Mouse (Mus musculus) fibroblast of lung, adult 2 months (primary cell): ENCODE results near the gene Acad9.
"Not testable (repeated sequence)": the region's sequence is repeated elsewhere in the genome, so short reads cannot be mapped to it uniquely, and the experiment has no call there.

Experiments
- DNase-seq: peaks from one replicate; pipeline ENCODE4 v3.0.0-alpha.2; 2011; ENCODE audit warnings: low read depth

Gene Acad9

DNA sequence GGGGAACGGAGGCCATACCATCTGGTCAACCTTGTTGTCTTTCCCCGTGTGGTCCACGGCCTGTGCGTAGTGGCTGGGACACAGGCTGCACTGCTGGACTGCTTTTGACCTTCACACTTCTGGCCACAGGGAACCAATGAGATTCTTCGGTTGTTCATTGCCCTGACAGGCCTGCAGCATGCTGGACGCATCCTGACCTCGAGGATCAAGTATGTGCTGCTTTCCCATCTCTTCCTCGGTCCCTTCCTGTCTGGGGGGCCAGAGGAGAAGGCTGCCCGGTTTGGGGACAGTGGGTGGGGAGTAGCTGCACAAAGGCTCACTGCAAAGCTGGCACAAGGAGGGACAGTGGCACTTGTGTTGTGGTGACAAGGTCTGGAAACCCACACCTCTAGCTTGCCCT is 21.8 kb downstream of the Acad9 start:
- DNase-seq: no peak

GRCm38 (mm10) chr3:36095371-36095770 is 29.6 kb downstream of the Acad9 start:
- no peak for DNase-seq

GRCm38 (mm10) chr3:36116076-36116475 is 50.3 kb downstream of the Acad9 start:
- DNase-seq: peak; percentile 53

DNA sequence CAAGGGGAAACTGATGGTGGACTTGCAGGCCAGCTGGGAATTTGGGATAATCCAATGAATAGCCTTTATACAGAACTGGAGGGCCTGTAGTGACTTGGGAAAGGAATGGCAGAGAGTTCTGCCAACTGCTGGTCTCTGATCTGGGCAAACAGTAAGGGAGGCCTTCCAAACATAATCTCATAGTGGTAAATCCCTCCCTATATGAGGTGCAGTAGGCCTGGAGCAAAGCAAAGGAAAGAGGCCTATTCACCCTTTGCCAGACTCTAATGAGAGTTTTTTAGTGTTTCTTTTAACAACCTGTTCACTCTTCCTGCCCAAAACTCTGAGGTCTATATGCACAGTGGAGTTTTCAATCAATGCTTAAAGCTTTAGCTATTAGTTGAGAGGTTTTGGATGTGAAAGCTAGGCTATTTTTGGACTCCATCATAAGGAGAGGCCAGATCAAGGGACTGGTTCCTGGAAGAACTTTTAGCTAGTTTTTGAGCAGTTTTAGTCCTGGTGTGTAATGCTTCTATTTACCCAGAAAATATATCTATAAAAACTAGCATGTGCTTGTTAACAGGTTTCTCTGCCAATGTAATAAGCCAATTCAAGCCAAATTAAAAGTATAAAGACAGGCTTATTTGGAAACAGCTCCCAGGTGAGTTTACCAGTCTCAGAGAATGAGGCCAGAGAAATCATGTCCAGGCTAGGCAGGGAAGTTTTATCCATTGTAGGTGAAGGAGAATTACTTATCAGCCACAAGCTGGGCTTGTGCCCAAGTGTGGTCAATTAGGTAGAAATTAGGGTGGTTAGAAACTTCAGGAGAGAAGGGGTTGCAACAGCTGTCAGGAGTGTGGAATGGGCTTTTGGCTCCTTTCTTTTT is 54.1 kb downstream of the Acad9 start:
- no peak for DNase-seq

- not testable (repeated sequence) for DNase-seq
These were observed 60.4 kb downstream of the Acad9 start for GRCm38 (mm10) chr3:36126176-36126575.

DNA sequence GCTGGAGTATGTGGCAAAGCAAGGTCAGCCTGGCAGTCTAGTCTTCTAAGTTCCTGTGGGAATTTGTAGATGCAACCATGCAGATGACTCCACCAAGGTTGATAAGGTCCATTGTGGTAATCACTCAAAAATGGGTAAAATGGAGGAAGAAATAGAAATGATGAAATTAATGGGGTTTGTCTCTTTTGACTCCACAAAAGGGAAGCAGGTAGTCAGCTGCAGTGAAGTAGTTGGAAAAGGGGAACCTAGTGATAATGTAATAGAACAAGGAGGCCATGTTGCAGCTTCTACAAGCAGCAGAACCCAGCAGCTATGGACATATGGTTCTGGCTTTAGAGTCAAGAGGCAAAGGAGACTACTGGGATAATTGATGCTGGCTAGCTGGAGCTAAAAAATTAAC is 70.4 kb downstream of the Acad9 start:
- DNase-seq: no peak

DNA sequence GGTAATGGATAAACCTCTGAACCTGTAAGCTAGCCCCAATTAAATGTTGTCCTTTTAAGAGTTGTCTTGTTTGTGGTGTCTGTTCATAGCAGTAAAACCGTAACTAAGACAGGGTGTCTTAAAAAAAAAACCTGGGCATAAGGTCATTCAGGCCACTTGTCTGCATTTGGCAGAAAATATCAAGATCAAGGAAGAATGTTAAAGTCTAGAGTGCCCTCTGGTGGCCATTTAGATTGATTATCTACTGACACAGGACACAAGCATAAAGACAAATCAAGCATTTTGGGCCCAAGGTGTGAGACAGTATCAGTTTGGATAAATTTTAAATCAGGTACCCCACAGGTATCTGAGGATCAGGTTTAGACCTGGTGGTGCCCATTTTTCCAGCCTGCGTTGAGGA is 71.8 kb downstream of the Acad9 start:
- DNase-seq: no peak

DNA sequence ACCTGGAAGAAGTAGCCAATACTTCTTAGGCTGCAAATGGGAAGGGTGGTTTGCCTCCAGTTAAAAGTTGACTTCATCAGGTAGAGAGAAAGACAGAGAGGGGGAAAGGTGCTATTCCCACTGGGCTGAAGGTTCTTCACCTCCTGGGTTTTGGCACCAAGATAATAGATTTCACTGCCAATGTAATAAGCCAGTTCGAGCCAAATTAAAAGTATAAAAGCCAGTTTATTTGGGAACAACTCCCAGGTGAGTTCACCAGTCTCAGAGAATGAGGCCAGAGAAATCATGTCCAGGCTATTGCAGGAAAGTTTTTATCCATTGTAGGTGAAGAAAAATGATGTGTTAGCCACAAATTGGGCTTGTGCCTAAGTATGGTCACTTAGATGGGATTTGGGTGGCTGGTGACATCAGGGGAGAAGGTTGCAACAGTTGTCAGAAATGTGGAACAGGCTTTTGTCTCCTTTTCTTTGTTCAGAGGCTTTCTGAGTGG is 72.4 kb downstream of the Acad9 start:
- DNase-seq: no peak

GRCm38 (mm10) chr3:36138996-36139395 is 73.2 kb downstream of the Acad9 start:
- no peak for DNase-seq
